Mouse (Mus musculus): ENCODE data around the gene Tdrd3.

DNA sequence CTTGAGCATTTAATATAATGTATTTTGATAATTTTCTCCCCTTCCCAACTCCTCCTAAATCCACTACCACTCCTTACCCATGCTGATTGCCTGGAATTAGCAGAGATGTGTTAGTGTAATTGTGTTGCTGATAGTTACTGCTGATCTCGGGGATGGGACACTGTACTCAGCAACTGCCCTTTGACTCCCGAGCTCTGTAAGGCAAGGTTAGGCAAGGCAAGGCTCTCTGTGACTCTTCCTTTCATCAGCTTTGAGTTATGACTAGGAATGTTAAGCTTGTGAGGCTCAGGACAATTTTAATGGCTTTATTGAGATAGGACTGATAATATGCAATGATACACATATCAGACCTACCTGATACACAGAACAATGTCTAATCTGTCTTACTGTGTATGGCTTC lies 56.3 kb downstream of the Tdrd3 start:
- no peak for TF ChIP-seq POLR2A (IDR thresholded peaks at IDR 0.05; ENCODE audit: low read depth, low read length)
- no peak for TF ChIP-seq CTCF (IDR thresholded peaks at IDR 0.05; ENCODE audit: extremely low read depth, insufficient read depth, insufficient read length, insufficient replicate concordance)
